Mouse (Mus musculus): ENCODE data around the gene Endod1. TPM values are rescaled to one million over a fixed set of nuclear protein-coding genes. Genes with fewer than 3 reads are reported as not detected.

Gene Endod1
- polyA plus RNA-seq, 1 experiment: 7.0 TPM

DNA sequence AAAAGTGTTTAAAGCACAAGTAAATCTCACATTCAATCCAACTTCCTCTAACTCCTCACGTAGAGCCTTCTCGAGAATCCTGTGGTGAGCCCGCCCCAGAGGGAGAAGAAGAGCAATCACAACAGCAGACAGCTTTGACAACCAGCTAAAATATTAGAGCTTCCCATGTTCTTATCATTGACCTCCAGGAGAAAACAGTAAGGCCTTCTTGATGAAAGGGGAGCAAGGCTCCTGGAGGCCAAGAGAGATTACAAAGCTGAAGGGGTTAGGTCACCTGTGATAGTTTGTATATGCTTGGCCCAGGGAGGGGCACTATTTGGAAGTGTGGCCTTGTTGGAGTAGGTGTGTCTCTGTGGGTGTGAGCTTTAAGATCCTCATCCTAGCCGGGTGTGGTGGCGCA is 19.1 kb upstream of the Endod1 start:
- no peak overlapping the region for H3K4me3 ChIP-seq
- TF ChIP-seq MAX (IDR thresholded peaks at IDR 0.05; ENCODE audit: low read depth): no peak
- TF ChIP-seq POLR2A (IDR thresholded peaks at IDR 0.05; ENCODE audit: insufficient read length, low read depth): no peak
- TF ChIP-seq POLR2AphosphoS2 (IDR thresholded peaks at IDR 0.05; ENCODE audit: insufficient read length, low read depth): no peak
- TF ChIP-seq MYOG (IDR thresholded peaks at IDR 0.05; ENCODE audit: control insufficient read depth in 1 of 3, insufficient read depth in 1 of 3, insufficient read length in 2 of 3, low read depth in 2 of 3): no peak
- no peak for TF ChIP-seq E2F4 (IDR thresholded peaks at IDR 0.05; ENCODE audit: insufficient read depth)
- no peak for TF ChIP-seq REST (IDR thresholded peaks at IDR 0.05; ENCODE audit: insufficient read depth, insufficient read length)
- no peak for TF ChIP-seq CEBPB (IDR thresholded peaks at IDR 0.05; ENCODE audit: insufficient read depth, poor library complexity, severe bottlenecking)
- TF ChIP-seq TCF12 (IDR thresholded peaks at IDR 0.05; ENCODE audit: insufficient read depth, poor library complexity, severe bottlenecking): no peak
- TF ChIP-seq USF1 (IDR thresholded peaks at IDR 0.05; ENCODE audit: low read depth): no peak
- no peak for TF ChIP-seq TCF3 (IDR thresholded peaks at IDR 0.05; ENCODE audit: insufficient read length, low read depth)
- TF ChIP-seq SRF (IDR thresholded peaks at IDR 0.05; ENCODE audit: control insufficient read depth, insufficient read length, low read depth): no peak
- no peak for TF ChIP-seq MYOD1 (IDR thresholded peaks at IDR 0.05; ENCODE audit: control insufficient read depth in 1 of 3, insufficient read length in 2 of 3, low read depth in 2 of 3)

DNA sequence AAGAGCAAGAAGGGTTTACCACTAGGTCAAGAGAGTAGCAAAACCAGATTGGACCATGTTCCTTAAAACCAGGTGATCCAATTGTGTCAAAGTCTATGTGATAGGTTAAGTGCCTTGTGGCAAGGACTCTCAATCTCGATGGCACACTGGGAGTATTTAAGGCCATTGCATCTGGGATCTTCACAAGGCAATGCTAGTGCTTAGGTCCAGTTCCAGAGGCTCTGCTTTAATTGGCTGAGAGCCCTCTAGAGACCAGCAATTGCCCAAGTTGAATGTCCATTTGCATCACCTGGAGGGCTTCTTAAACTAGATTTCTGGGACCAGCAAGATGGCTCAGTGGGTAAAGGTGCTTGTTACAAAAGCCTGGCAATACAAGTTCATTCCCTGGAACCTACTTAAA is 17.6 kb upstream of the Endod1 start:
- no peak overlapping the region for H3ac ChIP-seq (ENCODE audit: control insufficient read depth, insufficient read length)
- H3K79me2 ChIP-seq (ENCODE audit: control insufficient read depth, insufficient read depth): no peaks in the 10 kb centered on the region
- no peak overlapping the region for H3K4me3 ChIP-seq
- TF ChIP-seq POLR2AphosphoS2 (IDR thresholded peaks at IDR 0.05; ENCODE audit: insufficient read length, low read depth) (no peak), USF1 (IDR thresholded peaks at IDR 0.05; ENCODE audit: low read depth) (no peak), REST (IDR thresholded peaks at IDR 0.05; ENCODE audit: insufficient read depth, insufficient read length) (no peak), MYOG (IDR thresholded peaks at IDR 0.05; ENCODE audit: control insufficient read depth in 1 of 3, insufficient read depth in 1 of 3, insufficient read length in 2 of 3, low read depth in 2 of 3) (no peak), POLR2A (IDR thresholded peaks at IDR 0.05; ENCODE audit: insufficient read length, low read depth) (no peak), MAX (IDR thresholded peaks at IDR 0.05; ENCODE audit: low read depth) (no peak), TCF12 (IDR thresholded peaks at IDR 0.05; ENCODE audit: insufficient read depth, poor library complexity, severe bottlenecking) (no peak), TCF3 (IDR thresholded peaks at IDR 0.05; ENCODE audit: insufficient read length, low read depth) (no peak), CEBPB (IDR thresholded peaks at IDR 0.05; ENCODE audit: insufficient read depth, poor library complexity, severe bottlenecking) (no peak), E2F4 (IDR thresholded peaks at IDR 0.05; ENCODE audit: insufficient read depth) (no peak), MYOD1 (IDR thresholded peaks at IDR 0.05; ENCODE audit: control insufficient read depth in 1 of 3, insufficient read length in 2 of 3, low read depth in 2 of 3) (no peak), SRF (IDR thresholded peaks at IDR 0.05; ENCODE audit: control insufficient read depth, insufficient read length, low read depth) (no peak)
- H3K36me3 ChIP-seq (ENCODE audit: control insufficient read depth, insufficient read depth): no peaks in the 10 kb centered on the region
- no peak overlapping the region for H3K4me2 ChIP-seq (ENCODE audit: low read depth)
- no peaks in the 10 kb centered on the region for H3K27me3 ChIP-seq (ENCODE audit: control insufficient read depth, insufficient read depth, insufficient read length)

More for the DNA sequence above, 19.1 kb upstream of the Endod1 start:
- no peaks in the 10 kb centered on the region for H3K27me3 ChIP-seq (ENCODE audit: control insufficient read depth, insufficient read depth, insufficient read length)
- H3K36me3 ChIP-seq (ENCODE audit: control insufficient read depth, insufficient read depth): no peaks in the 10 kb centered on the region
- no peaks in the 10 kb centered on the region for H3K79me2 ChIP-seq (ENCODE audit: control insufficient read depth, insufficient read depth)
- H3ac ChIP-seq (ENCODE audit: control insufficient read depth, insufficient read length): no peak overlapping the region
- H3K4me2 ChIP-seq (ENCODE audit: low read depth): no peak overlapping the region

DNA sequence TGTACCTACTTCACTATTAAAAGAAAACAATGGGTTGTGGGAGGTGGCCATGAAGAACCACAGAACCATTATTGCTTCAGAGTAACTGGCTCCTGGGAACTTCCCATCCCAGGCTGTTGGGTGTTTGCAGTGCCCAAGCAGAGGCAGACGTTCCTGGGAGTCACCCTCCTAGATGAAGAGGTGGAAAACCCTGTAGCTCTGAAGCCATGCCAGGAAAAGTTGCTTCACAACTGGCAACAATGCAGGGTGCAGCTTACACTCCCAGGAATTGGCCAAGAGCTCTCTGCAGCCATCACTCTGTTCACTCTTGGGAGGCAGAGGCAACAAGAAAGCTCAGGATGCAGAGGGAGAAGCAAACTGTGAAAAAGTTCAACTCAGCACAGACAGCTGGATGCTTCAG is 16.8 kb upstream of the Endod1 start:
- Histone ChIP-seq H3K79me2 (ENCODE audit: control insufficient read depth, insufficient read depth) (no peaks in the 10 kb centered on the region), H3ac (ENCODE audit: control insufficient read depth, insufficient read length) (no peak overlapping the region), H3K36me3 (ENCODE audit: control insufficient read depth, insufficient read depth) (no peaks in the 10 kb centered on the region), H3K4me2 (ENCODE audit: low read depth) (no peak overlapping the region), H3K4me3 (no peak overlapping the region), H3K27me3 (ENCODE audit: control insufficient read depth, insufficient read depth, insufficient read length) (no peaks in the 10 kb centered on the region)
- TF ChIP-seq POLR2A (IDR thresholded peaks at IDR 0.05; ENCODE audit: insufficient read length, low read depth) (no peak), REST (IDR thresholded peaks at IDR 0.05; ENCODE audit: insufficient read depth, insufficient read length) (no peak), MYOD1 (IDR thresholded peaks at IDR 0.05; ENCODE audit: control insufficient read depth in 1 of 3, insufficient read length in 2 of 3, low read depth in 2 of 3) (no peak), TCF12 (IDR thresholded peaks at IDR 0.05; ENCODE audit: insufficient read depth, poor library complexity, severe bottlenecking) (no peak), CEBPB (IDR thresholded peaks at IDR 0.05; ENCODE audit: insufficient read depth, poor library complexity, severe bottlenecking) (no peak), MYOG (IDR thresholded peaks at IDR 0.05; ENCODE audit: control insufficient read depth in 1 of 3, insufficient read depth in 1 of 3, insufficient read length in 2 of 3, low read depth in 2 of 3) (no peak), E2F4 (IDR thresholded peaks at IDR 0.05; ENCODE audit: insufficient read depth) (no peak), POLR2AphosphoS2 (IDR thresholded peaks at IDR 0.05; ENCODE audit: insufficient read length, low read depth) (no peak), SRF (IDR thresholded peaks at IDR 0.05; ENCODE audit: control insufficient read depth, insufficient read length, low read depth) (no peak), TCF3 (IDR thresholded peaks at IDR 0.05; ENCODE audit: insufficient read length, low read depth) (no peak), MAX (IDR thresholded peaks at IDR 0.05; ENCODE audit: low read depth) (no peak), USF1 (IDR thresholded peaks at IDR 0.05; ENCODE audit: low read depth) (no peak)

DNA sequence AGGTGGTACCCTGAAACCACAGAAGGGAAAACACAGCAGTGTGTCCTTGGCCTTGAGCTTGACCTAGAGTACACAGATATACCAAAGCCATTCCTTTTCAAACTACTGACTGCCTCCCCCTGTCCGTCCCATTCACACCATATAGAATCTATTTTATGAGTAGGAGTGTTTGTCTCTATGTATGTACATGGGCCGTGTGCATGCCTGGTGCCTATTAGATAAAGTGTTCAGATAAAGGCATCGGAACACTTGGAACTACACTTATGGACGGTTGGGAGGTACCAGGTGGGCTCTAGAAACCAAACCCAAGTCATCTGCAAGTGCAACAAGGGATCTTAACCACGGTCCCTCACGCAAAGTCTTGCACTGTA is 16.1 kb upstream of the Endod1 start:
- no peak overlapping the region for H3ac ChIP-seq (ENCODE audit: control insufficient read depth, insufficient read length)
- no peaks in the 10 kb centered on the region for H3K27me3 ChIP-seq (ENCODE audit: control insufficient read depth, insufficient read depth, insufficient read length)
- no peaks in the 10 kb centered on the region for H3K36me3 ChIP-seq (ENCODE audit: control insufficient read depth, insufficient read depth)
- TF ChIP-seq E2F4 (IDR thresholded peaks at IDR 0.05; ENCODE audit: insufficient read depth) (no peak), POLR2AphosphoS2 (IDR thresholded peaks at IDR 0.05; ENCODE audit: insufficient read length, low read depth) (no peak), SRF (IDR thresholded peaks at IDR 0.05; ENCODE audit: control insufficient read depth, insufficient read length, low read depth) (no peak), TCF3 (IDR thresholded peaks at IDR 0.05; ENCODE audit: insufficient read length, low read depth) (no peak), CEBPB (IDR thresholded peaks at IDR 0.05; ENCODE audit: insufficient read depth, poor library complexity, severe bottlenecking) (no peak)
- H3K79me2 ChIP-seq (ENCODE audit: control insufficient read depth, insufficient read depth): no peaks in the 10 kb centered on the region
- no peak overlapping the region for H3K4me2 ChIP-seq (ENCODE audit: low read depth)
- H3K4me3 ChIP-seq: no peak overlapping the region
